Mouse (Mus musculus): ENCODE data around the gene Gstk1.

- TF ChIP-seq CTCF (IDR thresholded peaks at IDR 0.05; ENCODE audit: borderline replicate concordance, insufficient read depth, low read length) (no peak), POLR2A (IDR thresholded peaks at IDR 0.05; ENCODE audit: low read depth, low read length) (peak; percentile 56)
Observed at GRCm38 (mm10) chr6:42245711-42246353, at the start of gene Gstk1.

Measured in embryonic fibroblast, embryonic 13.5 days (primary cell).